Mouse (Mus musculus) left cerebral cortex, adult 2 months (tissue): ENCODE results near the gene Mfap2. TPM values are rescaled to one million over a fixed set of nuclear protein-coding genes. Genes with fewer than 3 reads are reported as not detected.

Experiments
- DNase-seq, 2 experiments: peaks; one replicate each; pipeline ENCODE4 v3.0.0; 2021 to 2022; ENCODE audit warnings: low spot score in 2 of 2, mixed read lengths in 1 of 2; ENCODE audit errors: extremely low spot score in 1 of 2
- H3K27ac ChIP-seq: fragments of 200-600 bp; 2 replicates; pipeline ENCODE4 v1.8.1; 2022
- H3K4me3 ChIP-seq: fragments of 200-600 bp; 2 replicates; pipeline ENCODE4 v1.8.1; 2022
- CTCF ChIP-seq: fragments of 200-600 bp; IDR thresholded peaks from 2 replicates; pipeline ENCODE4 v1.8.1; 2022; ENCODE audit warnings: antibody characterized with exemption, mild to moderate bottlenecking, moderate library complexity
- intact Hi-C: fragments of 180-260 bp; cut with DNase I; formaldehyde crosslinking; loops from one replicate; pipeline ENCODE4 v1.15.1; 2025
- total RNA-seq, 2 experiments: library from RNA; stranded (reverse); gene quantifications; 2 replicates each; pipeline ENCODE4 v1.2.3; 2021

Mfap2 gene
- total RNA-seq, 2 experiments from 2014 or later, result 4.8 to 4.9 TPM

GRCm38 (mm10) chr4:141016311-141016710, 6.1 kb downstream of the Mfap2 start:
- intact Hi-C loops, result no loop called here
- no peak overlapping the region for H3K4me3 ChIP-seq
- TF ChIP-seq CTCF, result no peak
- H3K27ac ChIP-seq, result peak overlapping the region; percentile 70
- DNase-seq, result no peak

GRCm38 (mm10) chr4:141017657-141018436, 7.6 kb downstream of the Mfap2 start:
- TF ChIP-seq CTCF, result no peak
- intact Hi-C loops, result no loop called here
- no peak overlapping the region for H3K4me3 ChIP-seq
- DNase-seq, result no peak
- no peak overlapping the region for H3K27ac ChIP-seq

- TF ChIP-seq CTCF, result no peak
- intact Hi-C loops, result no loop called here
- Histone ChIP-seq H3K27ac (no peak overlapping the region), H3K4me3 (no peak overlapping the region)
- DNase-seq, result no peak
Observed at GRCm38 (mm10) chr4:141020220-141020619, 10.0 kb downstream of the Mfap2 start.

GRCm38 (mm10) chr4:141020811-141021613, 10.8 kb downstream of the Mfap2 start:
- Histone ChIP-seq H3K4me3 (no peak overlapping the region), H3K27ac (peak overlapping the region; percentile 44; the same call in 1 of the 2 replicates)
- no peak for DNase-seq
- no peak for TF ChIP-seq CTCF
- intact Hi-C loops, result no loop called here

- no peak for TF ChIP-seq CTCF
- intact Hi-C loops, result no loop called here
- peak overlapping the region; percentile 44; the same call in 1 of the 2 replicates for H3K27ac ChIP-seq
- no peak for DNase-seq
- no peak overlapping the region for H3K4me3 ChIP-seq
Observed at GRCm38 (mm10) chr4:141021614-141021929, 11.4 kb downstream of the Mfap2 start.

GRCm38 (mm10) chr4:141024052-141024451, 13.8 kb downstream of the Mfap2 start:
- no peak overlapping the region for H3K27ac ChIP-seq
- no peak for TF ChIP-seq CTCF
- no peak for DNase-seq
- H3K4me3 ChIP-seq, result no peak overlapping the region
- intact Hi-C loops, result no loop called here

GRCm38 (mm10) chr4:141024992-141025391, 14.8 kb downstream of the Mfap2 start:
- no peak overlapping the region for H3K4me3 ChIP-seq
- TF ChIP-seq CTCF, result no peak
- intact Hi-C loops, result no loop called here
- no peak for DNase-seq
- no peak overlapping the region for H3K27ac ChIP-seq

- Histone ChIP-seq H3K4me3 (no peak overlapping the region), H3K27ac (no peak overlapping the region; the same call in 1 of the 2 replicates)
- DNase-seq, result no peak
- no peak for TF ChIP-seq CTCF
- intact Hi-C loops, result loop anchor here (1.0 kb wide), 1 partner anchor 66 kb away; no protein-coding TSS in a partner anchor
Observed at GRCm38 (mm10) chr4:141030541-141031206, 20.5 kb downstream of the Mfap2 start.

GRCm38 (mm10) chr4:141031733-141032132, 21.5 kb downstream of the Mfap2 start:
- H3K4me3 ChIP-seq, result no peak overlapping the region
- DNase-seq, result peak; percentile 65 to 87
- H3K27ac ChIP-seq, result no peak overlapping the region
- intact Hi-C loops, result loop anchor here (1.0 kb wide), 1 partner anchor 67 kb away; no protein-coding TSS in a partner anchor
- TF ChIP-seq CTCF, result peak; percentile 97

GRCm38 (mm10) chr4:141033606-141034549, 23.7 kb downstream of the Mfap2 start:
- no peak overlapping the region for H3K27ac ChIP-seq
- DNase-seq, result peak in 1 of 2 experiments; percentile 16
- intact Hi-C loops, result no loop called here

GRCm38 (mm10) chr4:141041117-141041516, 30.9 kb downstream of the Mfap2 start:
- H3K27ac ChIP-seq, result no peak overlapping the region
- no peak for TF ChIP-seq CTCF
- no peak for DNase-seq
- H3K4me3 ChIP-seq, result no peak overlapping the region
- intact Hi-C loops, result no loop called here

More at GRCm38 (mm10) chr4:141033606-141034549, 23.7 kb downstream of the Mfap2 start:
- no peak for TF ChIP-seq CTCF
- H3K4me3 ChIP-seq, result no peak overlapping the region
